Mouse (Mus musculus): ENCODE measurements at regions not wholly inside any gene's neighbourhood (a gene's known extent, or its start where the extent isn't known, plus 50 kb on each side); places are given as distances from the start of the nearest gene placed in this dataset.

DNA sequence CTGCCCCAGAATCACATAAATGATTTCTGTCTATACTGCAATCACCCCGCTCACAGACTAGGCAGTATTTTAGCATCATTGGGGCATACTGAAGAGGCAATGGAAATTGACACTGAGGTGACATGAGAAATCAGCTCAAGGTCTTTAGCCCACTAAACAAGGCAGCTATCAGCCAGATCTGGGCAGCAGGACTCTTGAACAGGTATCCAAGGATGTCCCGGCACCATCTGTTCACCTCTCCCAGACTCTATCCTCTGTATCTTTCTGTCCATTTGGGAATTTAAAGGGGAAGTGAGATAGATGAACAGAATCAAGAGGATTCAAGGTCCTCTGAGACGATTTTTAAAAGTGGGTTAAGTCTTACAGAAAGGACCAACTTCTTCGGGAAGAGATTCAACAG, 112.1 kb downstream of the Pttg1 start:
- TF ChIP-seq POU5F1 (IDR thresholded peaks at IDR 0.05; ENCODE audit: borderline replicate concordance, low read length) (no peak), CTCF (conservative IDR thresholded peaks at IDR 0.05; ENCODE audit: low read length) (no peak), NANOG (IDR thresholded peaks at IDR 0.05; ENCODE audit: borderline replicate concordance, low read length) (no peak)
